Mouse (Mus musculus): ENCODE measurements around the gene Camk1.
A peak's percentile ranks its signal among the peaks of the same experiment; 100 is the strongest.

DNA sequence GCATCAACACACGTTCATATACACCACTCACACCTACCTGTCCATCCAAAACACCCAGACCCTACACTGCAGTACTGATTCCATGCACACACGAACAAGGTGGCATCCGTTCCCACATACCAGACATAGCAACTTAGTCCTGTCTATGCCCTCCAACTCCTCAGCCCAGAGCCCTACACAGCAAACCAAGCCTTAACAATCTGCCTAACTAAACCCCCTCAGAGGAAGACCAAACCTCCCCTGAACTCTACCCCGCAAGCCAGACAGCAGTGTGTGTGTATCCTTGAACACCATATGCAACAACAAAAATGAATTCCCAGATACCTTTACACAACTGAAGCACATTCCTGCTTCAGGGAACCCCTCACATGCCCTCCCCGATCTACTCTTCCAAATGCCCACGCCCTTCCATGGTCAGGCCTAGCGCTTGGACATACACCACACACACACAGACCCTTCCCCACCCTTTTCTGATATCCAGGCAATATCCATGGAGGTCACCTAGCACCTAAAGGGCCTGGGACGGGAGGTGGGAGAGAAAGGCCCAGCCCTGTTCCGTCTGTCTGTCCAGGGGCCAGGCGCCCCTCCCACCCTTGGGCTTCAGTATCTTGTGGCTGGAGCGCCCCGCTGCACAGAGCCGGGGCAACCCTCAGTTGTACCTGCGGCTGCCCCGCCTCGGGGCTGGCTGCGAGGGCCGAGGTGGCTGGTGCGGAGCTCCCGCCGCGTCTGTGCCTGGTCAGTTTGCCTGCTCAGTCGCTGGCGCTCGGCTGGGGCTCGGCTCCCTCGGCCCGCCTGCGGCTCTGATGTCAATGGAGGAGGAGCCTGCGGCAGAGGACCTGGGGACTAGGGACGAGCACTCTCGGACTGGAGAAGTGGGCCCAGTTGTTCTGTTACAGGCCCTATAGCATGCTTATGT is at the start of gene Camk1:
- TF ChIP-seq POLR2A (IDR thresholded peaks at IDR 0.05; ENCODE audit: extremely low read depth, insufficient read depth, low read length) (peak; percentile 72), CTCF (IDR thresholded peaks at IDR 0.05; ENCODE audit: extremely low read depth, insufficient read depth, low read length) (no peak)

Data from cortical plate, adult 2 months (tissue).